In the genomic region with DNA sequence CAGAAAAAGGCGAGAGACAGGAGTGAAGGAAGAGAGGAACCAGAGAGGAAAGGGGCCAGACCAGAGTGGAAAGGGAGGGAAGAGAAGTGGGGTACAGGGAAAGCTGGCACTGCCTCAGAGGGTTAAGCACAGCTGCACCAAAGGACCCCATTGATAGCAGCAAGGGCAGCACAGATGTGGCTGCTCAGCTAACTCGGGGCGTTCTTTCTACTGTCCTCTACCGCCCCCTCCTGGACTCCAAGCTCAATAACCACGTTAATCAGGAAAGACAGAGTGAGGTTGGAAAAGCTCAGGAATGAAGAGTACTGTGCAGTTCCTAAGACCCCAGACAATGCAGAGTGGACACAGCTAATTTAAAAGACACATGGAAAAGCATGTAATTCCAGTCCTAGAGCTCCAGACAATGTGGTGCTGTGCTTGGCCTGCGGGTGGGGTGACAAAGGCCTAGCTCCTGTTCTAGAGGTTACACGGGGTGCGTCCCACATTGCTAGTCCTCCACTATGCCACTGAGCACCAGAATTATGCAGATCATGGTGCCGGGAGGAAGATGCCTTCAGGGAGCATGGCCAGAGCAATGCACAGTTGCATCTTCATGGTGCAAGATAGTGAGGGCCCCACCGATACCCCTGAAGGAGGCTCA, we compare ENCODE assay signal across 9 mouse cellular contexts.
DNase-seq lines count a peak whose midpoint lies in the region; ATAC-seq lines count a peak whose summit lies in the region.
"Had no signal": no experiment of that assay in that cellular context is flagged by ENCODE, and none has a peak within 500 bp of the region (broad histone marks: within the 10 kb centered on the region; RNA-seq: fewer than 3 reads in every experiment).

No protein-coding gene starts in this region.

- H3K9ac ChIP-seq in hindbrain, embryonic 11.5 days (ENCODE audit: low read depth, low read length) = no peak overlapping the region
- H3K9ac ChIP-seq: liver, embryonic 13.5 days had no signal

- H3K4me2 ChIP-seq in hindbrain, embryonic 11.5 days (replicated peaks; ENCODE audit: low read depth, low read length) = no peak overlapping the region
- H3K4me2 ChIP-seq: liver, embryonic 13.5 days had no signal

- no peaks in the 10 kb centered on the region for H3K9me3 ChIP-seq in hindbrain, embryonic 11.5 days (ENCODE audit: control insufficient read depth, low read length)
- H3K9me3 ChIP-seq: liver, embryonic 13.5 days had no signal

- H3K4me3 ChIP-seq in hindbrain, embryonic 11.5 days (ENCODE audit: low read depth, low read length) = no peak overlapping the region
- H3K4me3 ChIP-seq: liver, embryonic 13.5 days had no signal

- no peaks in the 10 kb centered on the region for H3K4me1 ChIP-seq in hindbrain, embryonic 11.5 days (replicated peaks; ENCODE audit: control insufficient read depth, insufficient read depth, low read length)
- H3K4me1 ChIP-seq: liver, embryonic 13.5 days had no signal

- WGBS in hindbrain, embryonic 11.5 days = 47% methylated on average over 10 of the region's 10 CpGs

- no peaks in the 10 kb centered on the region for H3K36me3 ChIP-seq in hindbrain, embryonic 11.5 days (ENCODE audit: control insufficient read depth, insufficient read depth, low read length)
- H3K36me3 ChIP-seq: liver, embryonic 13.5 days had no signal

- ATAC-seq in hindbrain, embryonic 11.5 days (ENCODE audit: low FRiP score) = peak; percentile 65
- ATAC-seq in megakaryocyte-erythroid progenitor cell, adult 5-6 weeks (replicated peaks; ENCODE audit: low FRiP score, low TSS enrichment, poor library complexity, severe bottlenecking) = peak; percentile 90

- DNase-seq in gastrocnemius, adult 18-20 months (ENCODE audit: low spot score) = peak; percentile 32
- no peak for DNase-seq in gastrocnemius, postnatal 25 days
- peak; percentile 6 for DNase-seq in c-Kit-positive CD71-positive TER-119-negative erythroid progenitor cells, embryonic 14.5 days (ENCODE audit: low read depth)
- peak; percentile 1 for DNase-seq in fibroblast of lung, adult 2 months (ENCODE audit: low read depth)
- DNase-seq in hindbrain, embryonic 11.5 days (ENCODE audit: low spot score) = peak; percentile 87
- DNase-seq in layer of hippocampus, postnatal 36 days = peak; percentile 55
- peak; percentile 40 for DNase-seq in right cerebral cortex, postnatal 25 days
- DNase-seq: liver, embryonic 13.5 days had no signal

- H3K27ac ChIP-seq in hindbrain, embryonic 11.5 days (ENCODE audit: low read depth, low read length) = no peak overlapping the region
- H3K27ac ChIP-seq: liver, embryonic 13.5 days had no signal

- H3K27me3 ChIP-seq in hindbrain, embryonic 11.5 days (ENCODE audit: control insufficient read depth, insufficient read depth, low read length) = no peaks in the 10 kb centered on the region
